Mouse (Mus musculus): ENCODE measurements around the gene Olfr456.

DNA sequence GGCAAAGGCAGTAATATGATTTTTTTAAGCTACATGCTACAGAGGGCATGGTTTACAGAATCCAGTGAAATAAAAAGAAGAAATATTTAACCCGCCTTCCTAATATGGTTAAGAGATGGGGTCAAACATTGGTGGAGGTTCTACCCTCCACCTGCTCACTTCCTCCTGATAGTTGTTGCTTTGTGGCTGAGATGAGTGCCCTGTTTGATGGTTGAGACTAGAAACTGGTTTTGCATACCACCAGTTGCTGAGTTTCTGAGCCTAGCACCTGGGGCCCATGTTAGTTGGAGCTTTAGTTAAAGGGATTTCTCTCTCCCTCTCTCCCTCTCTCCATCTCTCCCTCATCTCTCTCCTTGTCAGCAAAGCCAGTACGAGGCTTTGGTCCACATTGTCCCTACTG, 39.6 kb downstream of the Olfr456 start:
- TF ChIP-seq FLI1 (IDR thresholded peaks at IDR 0.05; ENCODE audit: low read length), result no peak
- no peak for TF ChIP-seq GATA1 (IDR thresholded peaks at IDR 0.05; ENCODE audit: borderline replicate concordance, low read length)

Data from megakaryocyte, embryonic 14.5 days (primary cell).